Mouse (Mus musculus): ENCODE measurements around the gene Kat2a.
"Not testable (repeated sequence)": the region's sequence is repeated elsewhere in the genome, so short reads cannot be mapped to it uniquely, and the experiment has no call there.

Kat2a gene

DNA sequence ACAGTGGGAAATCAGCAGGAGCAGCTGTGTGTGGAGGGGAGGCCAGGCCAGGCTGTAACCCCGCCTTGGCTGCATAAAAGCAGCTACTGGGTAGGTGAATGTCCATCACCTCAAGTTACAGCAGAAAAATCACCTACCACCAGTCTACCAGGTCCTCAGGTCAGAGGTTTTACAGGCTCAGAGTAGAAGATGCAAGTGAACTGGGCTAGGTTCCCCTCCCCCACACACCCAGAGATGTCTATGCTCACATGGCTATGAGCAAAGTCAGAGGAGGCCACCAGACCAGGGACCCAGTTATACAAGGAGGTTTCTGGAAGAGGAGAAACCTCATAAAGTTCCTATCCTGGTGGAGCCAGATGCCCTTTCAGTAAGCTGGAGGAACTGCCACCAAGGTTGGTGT is 41.2 kb downstream of the Kat2a start:
- DNase-seq (ENCODE audit: low spot score): no peak

DNA sequence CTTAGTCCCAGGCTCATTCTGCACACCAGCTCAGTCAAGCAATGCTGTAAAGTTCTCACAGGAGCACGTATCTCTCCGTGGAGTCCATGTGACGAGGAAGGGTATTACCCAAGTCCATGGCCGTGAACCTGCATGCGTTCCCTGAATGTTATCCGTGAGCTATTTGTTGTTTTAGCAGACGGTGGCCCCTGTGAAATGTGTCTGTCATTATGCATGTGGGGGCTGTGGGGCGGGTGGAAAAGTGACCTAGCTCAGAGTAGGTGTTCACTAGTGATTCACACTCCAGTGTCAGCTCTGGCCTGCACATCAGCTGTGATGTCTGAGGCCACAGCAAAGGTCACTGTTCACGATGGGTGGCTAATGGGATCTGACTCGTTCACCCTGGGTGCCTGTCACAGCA is 52.5 kb downstream of the Kat2a start:
- no peak for DNase-seq (ENCODE audit: low spot score)

DNA sequence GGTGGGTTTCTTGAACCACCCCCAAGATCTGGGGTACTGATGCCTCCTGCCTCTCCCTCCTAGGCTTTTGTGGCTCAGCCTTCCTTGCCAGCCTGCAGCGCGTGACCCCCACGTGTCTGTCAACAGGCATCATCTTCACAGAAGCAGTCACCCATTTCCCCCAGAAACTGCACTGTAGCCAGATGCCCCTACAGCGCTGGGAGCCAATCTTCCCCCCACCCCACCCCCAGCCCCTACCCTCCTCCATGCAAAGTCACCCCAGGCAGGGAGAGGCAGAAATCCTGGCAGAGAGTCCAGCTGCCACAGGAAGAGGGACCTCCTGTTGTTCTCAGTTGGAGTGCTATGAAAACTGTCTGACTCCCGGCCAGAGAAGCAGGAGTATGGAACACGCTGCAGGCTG is 55.8 kb downstream of the Kat2a start:
- DNase-seq (ENCODE audit: low spot score): no peak

DNA sequence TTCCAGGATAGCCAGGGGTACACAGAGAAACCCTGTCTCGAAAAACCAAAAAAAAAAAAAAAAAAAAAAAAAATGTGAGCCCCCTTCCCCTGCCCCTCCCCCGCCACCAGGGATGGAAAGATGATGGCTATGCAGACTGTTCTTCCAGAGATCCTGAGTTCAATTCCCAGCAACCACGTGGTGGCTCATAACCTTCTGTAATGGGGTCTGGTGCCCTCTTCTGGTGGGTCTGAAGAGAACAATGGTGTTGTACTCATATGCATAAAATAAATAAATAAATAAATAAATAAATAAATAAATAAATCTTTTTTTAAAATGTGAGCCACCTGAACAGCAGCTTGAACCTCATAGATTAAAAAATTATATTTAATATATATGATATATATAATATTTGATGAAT is 56.7 kb downstream of the Kat2a start:
- DNase-seq (ENCODE audit: low spot score): not testable (repeated sequence)
